Mouse (Mus musculus) midbrain, embryonic 15.5 days (tissue): ENCODE data around the gene 1700003F12Rik. TPM values are rescaled to one million over a fixed set of nuclear protein-coding genes. Genes with fewer than 3 reads are reported as not detected.

Experiments used
- ATAC-seq: fragments of 200-750 bp; cut with Nextera tagmentation; replicated peaks from 2 replicates; pipeline ENCODE4 v1.8.0; 2017; ENCODE audit warnings: moderate TSS enrichment
- H3K27ac ChIP-seq: fragments of 300-500 bp; sonication (generic); 2 replicates; pipeline ENCODE4 v1.5.1; 2015; ENCODE audit warnings: mild to moderate bottlenecking, inconsistent platforms
- H3K27me3 ChIP-seq: fragments of 300-500 bp; sonication (generic); replicated peaks from 2 replicates; pipeline ENCODE4 v1.6.1; 2015; ENCODE audit warnings: inconsistent platforms
- H3K36me3 ChIP-seq: fragments of 300-500 bp; sonication (generic); replicated peaks from 2 replicates; pipeline ENCODE4 v1.6.1; 2015; ENCODE audit warnings: inconsistent platforms
- H3K4me1 ChIP-seq: fragments of 300-500 bp; sonication (generic); 2 replicates; pipeline ENCODE4 v1.6.1; 2015; ENCODE audit warnings: inconsistent platforms
- H3K4me2 ChIP-seq: fragments of 300-500 bp; sonication (generic); 2 replicates; pipeline ENCODE4 v1.6.1; 2015; ENCODE audit warnings: inconsistent platforms, mild to moderate bottlenecking, moderate library complexity
- H3K4me3 ChIP-seq: fragments of 300-500 bp; sonication (generic); 2 replicates; pipeline ENCODE4 v1.5.1; 2015; ENCODE audit warnings: mild to moderate bottlenecking, inconsistent platforms
- H3K9ac ChIP-seq: fragments of 300-500 bp; sonication (generic); 2 replicates; pipeline ENCODE4 v1.6.1; 2015; ENCODE audit warnings: mild to moderate bottlenecking, inconsistent platforms
- H3K9me3 ChIP-seq: fragments of 300-500 bp; sonication (generic); 2 replicates; pipeline ENCODE4 v1.6.1; 2016; ENCODE audit warnings: inconsistent platforms
- WGBS: fragments of 180-500 bp; shearing (Covaris S2); methylation state at CpG from one replicate; pipeline ENCODE4 v1.1.7; 2015; ENCODE audit warnings: mixed read lengths; 5-methylcytosine and 5-hydroxymethylcytosine counted together
- polyA plus RNA-seq: library from polyadenylated mRNA; unstranded; fragments of >200 nt; fragmentation: Nextera tagmentation; extraction: Ambion mirVana; gene quantifications from 2 replicates; pipeline ENCODE4 v1.2.1, GENCODE M21; 2015

Gene 1700003F12Rik
- polyA plus RNA-seq, 1 experiment from 2014 or later = 1.8 TPM

GRCm38 (mm10) chr2:154569071-154569748 is 22.3 kb downstream of the 1700003F12Rik start:
- H3K36me3 ChIP-seq = no peaks in the 10 kb centered on the region
- H3K4me2 ChIP-seq = peak overlapping the region; percentile 98
- no peaks in the 10 kb centered on the region for H3K27me3 ChIP-seq
- ATAC-seq = peak; percentile 62
- peak overlapping the region; percentile 68 for H3K4me3 ChIP-seq
- H3K4me1 ChIP-seq = peaks cover 18% of the 10 kb centered on the region
- no peaks in the 10 kb centered on the region for H3K9me3 ChIP-seq
- WGBS = 0% methylated on average over 44 of the region's 70 CpGs
- peak overlapping the region; percentile 29; the same call in 1 of the 2 replicates for H3K9ac ChIP-seq
- H3K27ac ChIP-seq = peak overlapping the region; percentile 37

DNA sequence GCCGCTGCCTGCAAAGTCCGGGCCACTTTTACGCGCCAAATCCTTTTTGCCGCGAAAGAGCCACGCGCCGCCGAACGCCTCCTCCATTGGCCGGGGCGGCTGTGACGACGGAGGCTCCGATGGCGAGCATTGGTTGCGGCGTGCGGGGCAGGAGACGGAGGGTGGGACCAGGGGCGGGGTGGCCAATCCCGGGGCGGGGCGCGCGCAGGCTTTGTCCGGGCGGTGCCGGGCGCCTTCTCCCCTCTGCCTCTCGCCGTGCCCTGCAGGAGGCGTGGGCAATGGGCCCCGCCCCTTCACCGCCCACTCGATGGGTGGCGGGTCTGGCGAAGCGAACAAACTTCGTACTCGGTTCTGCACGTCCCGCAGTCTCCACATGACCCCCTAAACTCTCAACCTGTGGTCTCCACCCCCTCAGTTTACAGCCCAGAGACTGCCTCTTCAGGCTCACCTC is 23.0 kb downstream of the 1700003F12Rik start, which contains the start of gene E2f1:
E2f1 (minus strand) TSS at position 57 of the 451 bp plus-strand sequence.
- Histone ChIP-seq H3K9ac (peak within 1 kb of the TSS; percentile 29), H3K36me3 (no peaks in the 10 kb centered on the region), H3K4me2 (peak within 1 kb of the TSS; percentile 98), H3K27ac (peak within 1 kb of the TSS; percentile 51), H3K27me3 (no peaks in the 10 kb centered on the region), H3K9me3 (no peaks in the 10 kb centered on the region), H3K4me3 (peak within 1 kb of the TSS; percentile 68), H3K4me1 (peaks cover 18% of the 10 kb centered on the region)
- peak; percentile 99 for ATAC-seq
- under 1% methylated on average over 30 of the region's 44 CpGs for WGBS

- no peaks in the 10 kb centered on the region for H3K36me3 ChIP-seq
- H3K4me3 ChIP-seq = peak overlapping the region; percentile 68; the same call in 1 of the 2 replicates
- peaks cover 18% of the 10 kb centered on the region for H3K4me1 ChIP-seq
- 76% methylated on average over 4 of the region's 4 CpGs for WGBS
- no peak overlapping the region for H3K9ac ChIP-seq
- no peaks in the 10 kb centered on the region for H3K27me3 ChIP-seq
- peak overlapping the region; percentile 51; the same call in 1 of the 2 replicates for H3K27ac ChIP-seq
- peak overlapping the region; percentile 98 for H3K4me2 ChIP-seq
- no peaks in the 10 kb centered on the region for H3K9me3 ChIP-seq
- ATAC-seq = no peak
These were observed 23.8 kb downstream of the 1700003F12Rik start for GRCm38 (mm10) chr2:154570666-154571065.

DNA sequence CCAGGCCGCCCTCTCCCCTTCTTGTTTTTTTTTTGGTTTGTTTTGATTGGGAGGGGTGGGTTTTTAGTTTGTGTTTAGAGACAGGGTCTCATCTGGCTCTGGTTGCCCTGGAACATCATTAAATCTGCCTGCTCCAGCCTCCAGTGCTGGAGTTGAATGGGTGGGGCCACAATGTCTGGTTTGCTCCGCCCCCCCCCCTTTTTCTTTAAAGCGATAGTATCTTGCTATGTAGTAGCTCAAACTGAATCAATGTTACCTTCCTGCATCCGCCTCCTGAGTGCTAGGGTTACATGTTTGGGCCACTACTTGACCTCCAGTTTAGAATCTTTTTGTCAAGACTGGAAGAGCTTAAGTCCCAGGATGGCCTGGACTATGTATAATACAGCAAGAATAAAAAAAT is 24.4 kb downstream of the 1700003F12Rik start:
- no peak overlapping the region for H3K4me3 ChIP-seq
- WGBS = 83% methylated on average over 4 of the region's 4 CpGs
- peaks cover 16% of the 10 kb centered on the region for H3K4me1 ChIP-seq
- H3K27ac ChIP-seq = no peak overlapping the region
- no peak for ATAC-seq
- no peak overlapping the region for H3K9ac ChIP-seq
- no peaks in the 10 kb centered on the region for H3K9me3 ChIP-seq
- no peak overlapping the region for H3K4me2 ChIP-seq
- H3K27me3 ChIP-seq = no peaks in the 10 kb centered on the region
- H3K36me3 ChIP-seq = no peaks in the 10 kb centered on the region

GRCm38 (mm10) chr2:154571976-154572375 is 25.1 kb downstream of the 1700003F12Rik start:
- Histone ChIP-seq H3K27me3 (no peaks in the 10 kb centered on the region), H3K27ac (no peak overlapping the region), H3K4me2 (no peak overlapping the region), H3K4me3 (no peak overlapping the region), H3K9me3 (no peaks in the 10 kb centered on the region), H3K9ac (no peak overlapping the region), H3K4me1 (peaks cover 19% of the 10 kb centered on the region), H3K36me3 (no peaks in the 10 kb centered on the region)
- WGBS = 79% methylated on average over 8 of the region's 8 CpGs
- ATAC-seq = no peak

- Histone ChIP-seq H3K4me2 (no peak overlapping the region), H3K4me1 (peaks cover 23% of the 10 kb centered on the region), H3K27me3 (no peaks in the 10 kb centered on the region), H3K4me3 (no peak overlapping the region), H3K36me3 (no peaks in the 10 kb centered on the region), H3K9me3 (no peaks in the 10 kb centered on the region), H3K9ac (no peak overlapping the region), H3K27ac (no peak overlapping the region)
- no peak for ATAC-seq
- 77% methylated on average over 3 of the region's 3 CpGs for WGBS
These were observed 26.1 kb downstream of the 1700003F12Rik start for GRCm38 (mm10) chr2:154572996-154573395.

DNA sequence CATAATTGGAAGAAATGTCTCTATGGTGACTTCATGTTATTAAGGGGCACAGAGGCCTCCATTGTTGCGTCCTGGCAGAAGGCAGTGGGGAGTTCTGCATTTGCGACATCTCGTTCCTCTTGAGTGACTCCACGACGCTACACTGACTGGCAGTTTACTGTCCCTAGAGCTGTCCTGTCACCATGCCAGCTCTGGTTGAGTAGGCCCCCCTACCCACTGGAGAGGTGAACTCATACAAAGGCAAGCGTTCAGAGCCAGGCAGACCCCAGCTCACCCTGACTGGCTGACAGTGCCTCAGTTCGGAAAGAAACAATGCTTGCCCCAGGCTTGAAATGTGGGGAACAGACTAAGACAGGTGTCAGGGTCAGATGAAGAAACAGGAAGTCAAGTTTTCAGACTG is 27.4 kb downstream of the 1700003F12Rik start:
- H3K9ac ChIP-seq = no peak overlapping the region
- ATAC-seq = no peak
- H3K36me3 ChIP-seq = no peaks in the 10 kb centered on the region
- H3K4me3 ChIP-seq = no peak overlapping the region
- peaks cover 12% of the 10 kb centered on the region for H3K4me1 ChIP-seq
- WGBS = 35% methylated on average over 7 of the region's 7 CpGs
- H3K27me3 ChIP-seq = no peaks in the 10 kb centered on the region
- no peak overlapping the region for H3K4me2 ChIP-seq
- no peak overlapping the region for H3K27ac ChIP-seq
- no peaks in the 10 kb centered on the region for H3K9me3 ChIP-seq

- Histone ChIP-seq H3K36me3 (no peaks in the 10 kb centered on the region), H3K4me2 (no peak overlapping the region), H3K27me3 (no peaks in the 10 kb centered on the region), H3K9me3 (no peaks in the 10 kb centered on the region), H3K4me3 (no peak overlapping the region), H3K27ac (peak overlapping the region; percentile 40), H3K9ac (0 out of 2 replicates have a peak overlapping the region, but pooled peaks have one; percentile 6), H3K4me1 (peaks cover 11% of the 10 kb centered on the region)
- ATAC-seq = peak; percentile 53; the same call in 1 of the 2 replicates
- 19% methylated on average over 12 of the region's 12 CpGs for WGBS
These were observed 30.2 kb downstream of the 1700003F12Rik start for GRCm38 (mm10) chr2:154576876-154577743.

DNA sequence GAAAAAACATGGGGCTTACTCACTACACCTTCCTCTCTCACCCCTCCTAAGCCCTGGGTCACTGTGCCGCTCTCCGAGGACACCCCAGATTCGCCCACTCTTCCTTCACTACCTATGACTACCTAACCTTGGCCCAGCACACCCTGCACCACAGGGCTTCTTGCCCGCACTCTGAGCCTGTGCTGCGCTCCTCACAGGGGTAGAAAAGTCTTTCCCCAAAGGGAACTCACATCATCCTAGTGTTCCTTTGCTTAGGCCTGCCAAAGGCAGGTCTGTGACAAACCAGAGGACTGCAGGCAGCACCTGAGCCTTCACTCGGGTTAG is 30.8 kb downstream of the 1700003F12Rik start:
- 54% methylated on average over 6 of the region's 6 CpGs for WGBS
- Histone ChIP-seq H3K4me3 (no peak overlapping the region), H3K9me3 (no peaks in the 10 kb centered on the region), H3K4me1 (peaks cover 11% of the 10 kb centered on the region), H3K4me2 (no peak overlapping the region), H3K27me3 (no peaks in the 10 kb centered on the region), H3K9ac (no peak overlapping the region), H3K27ac (peak overlapping the region; percentile 40), H3K36me3 (no peaks in the 10 kb centered on the region)
- no peak for ATAC-seq

- WGBS = 68% methylated on average over 8 of the region's 8 CpGs
- no peak overlapping the region for H3K9ac ChIP-seq
- no peaks in the 10 kb centered on the region for H3K9me3 ChIP-seq
- peaks cover 20% of the 10 kb centered on the region for H3K4me1 ChIP-seq
- no peak for ATAC-seq
- no peak overlapping the region for H3K4me2 ChIP-seq
- no peak overlapping the region for H3K27ac ChIP-seq
- H3K27me3 ChIP-seq = no peaks in the 10 kb centered on the region
- no peak overlapping the region for H3K4me3 ChIP-seq
- H3K36me3 ChIP-seq = no peaks in the 10 kb centered on the region
These were observed 33.7 kb downstream of the 1700003F12Rik start for GRCm38 (mm10) chr2:154580586-154580985.

DNA sequence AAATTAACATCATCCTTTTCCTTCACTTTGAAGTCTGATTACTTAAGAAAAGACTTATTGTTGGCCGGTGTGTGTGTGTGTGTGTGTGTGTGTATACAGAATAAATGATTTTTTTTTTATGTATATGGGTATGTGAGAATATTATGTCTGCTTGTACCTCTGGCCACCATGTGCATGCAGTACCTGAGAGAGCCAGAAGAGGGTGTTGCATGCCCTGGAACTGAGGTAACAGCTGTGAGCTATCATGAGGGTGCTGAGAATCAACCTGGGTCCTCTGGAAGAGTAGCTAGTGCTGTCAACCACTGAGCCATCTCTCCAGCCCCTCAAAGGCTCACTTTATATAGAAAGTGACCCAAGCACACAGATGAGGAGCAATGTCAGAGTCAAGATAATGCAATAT is 34.5 kb downstream of the 1700003F12Rik start:
- ATAC-seq = no peak
- Histone ChIP-seq H3K4me2 (no peak overlapping the region), H3K9me3 (no peaks in the 10 kb centered on the region), H3K4me3 (no peak overlapping the region), H3K27ac (no peak overlapping the region), H3K4me1 (peaks cover 20% of the 10 kb centered on the region), H3K36me3 (no peaks in the 10 kb centered on the region), H3K9ac (no peak overlapping the region), H3K27me3 (no peaks in the 10 kb centered on the region)
- WGBS = 93% methylated on average over 1 of the region's 1 CpGs
